Mouse (Mus musculus) myocyte (in vitro differentiated cells): ENCODE measurements around the gene Cenpm.

Source experiments
- CEBPB ChIP-seq: IDR thresholded peaks from 2 replicates; pipeline ENCODE4 v1.6.1; 2011; ENCODE audit warnings: mild to moderate bottlenecking, moderate library complexity; ENCODE audit not compliant: poor library complexity, insufficient read depth, severe bottlenecking
- MYOG ChIP-seq, 3 experiments: IDR thresholded peaks; one replicate each; pipeline ENCODE4 v1.6.1; 2011; ENCODE audit warnings: control low read depth in 2 of 3, low read depth in 2 of 3, mild to moderate bottlenecking in 2 of 3; ENCODE audit not compliant: insufficient read length in 2 of 3, control insufficient read depth in 1 of 3, insufficient read depth in 1 of 3
- POLR2A ChIP-seq: IDR thresholded peaks from one replicate; pipeline ENCODE4 v1.6.1; 2011; ENCODE audit warnings: low read depth, mild to moderate bottlenecking, control low read depth, moderate library complexity; ENCODE audit not compliant: insufficient read length
- TCF12 ChIP-seq: IDR thresholded peaks from one replicate; pipeline ENCODE4 v1.6.1; 2011; ENCODE audit warnings: mild to moderate bottlenecking, control low read depth; ENCODE audit not compliant: poor library complexity, insufficient read depth, severe bottlenecking

GRCm38 (mm10) chr15:82217980-82218379 is 26.6 kb downstream of the Cenpm start:
- TF ChIP-seq MYOG (IDR thresholded peaks at IDR 0.05; ENCODE audit: control insufficient read depth in 1 of 3, insufficient read depth in 1 of 3, insufficient read length in 2 of 3, low read depth in 2 of 3): no peak
- no peak for TF ChIP-seq POLR2A
- no peak for TF ChIP-seq CEBPB
- no peak for TF ChIP-seq TCF12
